Mouse (Mus musculus) R1 (cell line): ENCODE measurements around the gene Armc7.
A peak's percentile ranks its signal among the peaks of the same experiment; 100 is the strongest.

Source experiments
- DNase-seq: peaks from one replicate; pipeline ENCODE4 v3.0.0-alpha.2; 2018; ENCODE audit warnings: low read depth, low spot score

The Armc7 gene

GRCm38 (mm10) chr11:115475025-115475757 lies at the start of gene Armc7:
Gene Armc7 (plus strand): TSS chr11:115475667.
- peak; percentile 99 for DNase-seq

GRCm38 (mm10) chr11:115425671-115426070 lies 49.8 kb upstream of the Armc7 start:
- DNase-seq, result no peak

- peak; percentile 93 for DNase-seq
Observed at GRCm38 (mm10) chr11:115427482-115428331, 47.8 kb upstream of the Armc7 start.

GRCm38 (mm10) chr11:115429307-115429706 lies 46.2 kb upstream of the Armc7 start:
- no peak for DNase-seq

- DNase-seq, result no peak
Observed at GRCm38 (mm10) chr11:115430561-115430960, 44.9 kb upstream of the Armc7 start.

GRCm38 (mm10) chr11:115432814-115433213 lies 42.7 kb upstream of the Armc7 start:
- no peak for DNase-seq

- no peak for DNase-seq
Observed at GRCm38 (mm10) chr11:115433342-115433741, 42.1 kb upstream of the Armc7 start.

GRCm38 (mm10) chr11:115435596-115436337 lies 39.7 kb upstream of the Armc7 start:
- peak; percentile 68 for DNase-seq

GRCm38 (mm10) chr11:115437571-115438122 lies 37.8 kb upstream of the Armc7 start:
- DNase-seq, result no peak

GRCm38 (mm10) chr11:115439326-115439725 lies 36.1 kb upstream of the Armc7 start:
- DNase-seq, result no peak

- DNase-seq, result peak; percentile 82
Observed at GRCm38 (mm10) chr11:115439906-115440595, 35.4 kb upstream of the Armc7 start, which contains the start of gene Trim80. Gene Trim80 (plus strand): TSS chr11:115440545.

GRCm38 (mm10) chr11:115441417-115441816 lies 34.0 kb upstream of the Armc7 start:
- peak; percentile 72 for DNase-seq

- DNase-seq, result no peak
Observed at GRCm38 (mm10) chr11:115446906-115447305, 28.6 kb upstream of the Armc7 start.

- DNase-seq, result no peak
Observed at GRCm38 (mm10) chr11:115447321-115447885, 28.1 kb upstream of the Armc7 start.

GRCm38 (mm10) chr11:115448075-115448474 lies 27.4 kb upstream of the Armc7 start:
- no peak for DNase-seq

GRCm38 (mm10) chr11:115448998-115449397 lies 26.5 kb upstream of the Armc7 start:
- DNase-seq, result no peak

- no peak for DNase-seq
Observed at GRCm38 (mm10) chr11:115450176-115450575, 25.3 kb upstream of the Armc7 start.

GRCm38 (mm10) chr11:115451781-115452241 lies 23.7 kb upstream of the Armc7 start:
- peak; percentile 82 for DNase-seq

GRCm38 (mm10) chr11:115452281-115452860 lies 23.1 kb upstream of the Armc7 start:
- no peak for DNase-seq

- DNase-seq, result no peak
Observed at GRCm38 (mm10) chr11:115453306-115453705, 22.2 kb upstream of the Armc7 start.
